Mouse (Mus musculus) frontal cortex, postnatal 36 days (tissue): ENCODE results near the gene Ggcx.
"Not testable (repeated sequence)": the region's sequence is repeated elsewhere in the genome, so short reads cannot be mapped to it uniquely, and the experiment has no call there.

Experiments
- DNase-seq, 2 experiments: peaks; one replicate each; pipeline ENCODE4 v3.0.0; 2022; ENCODE audit warnings: low spot score in 2 of 2

Ggcx gene

GRCm38 (mm10) chr6:72429061-72429842 is 15.1 kb downstream of the Ggcx start:
- no peak for DNase-seq

GRCm38 (mm10) chr6:72430989-72431921 is 17.1 kb downstream of the Ggcx start:
- DNase-seq: no peak

- no peak for DNase-seq
Measured at GRCm38 (mm10) chr6:72432153-72432552, 18.0 kb downstream of the Ggcx start.

GRCm38 (mm10) chr6:72438226-72438625 is 24.1 kb downstream of the Ggcx start:
- no peak for DNase-seq

GRCm38 (mm10) chr6:72438862-72439354 is 24.8 kb downstream of the Ggcx start:
- peak; percentile 90 to 93 for DNase-seq

GRCm38 (mm10) chr6:72439355-72440185 is 25.5 kb downstream of the Ggcx start, which contains the start of gene Mat2a:
Gene Mat2a (minus strand): TSS chr6:72439558.
- peak; percentile 97 to 98 for DNase-seq

- DNase-seq: peak in 1 of 2 experiments; percentile 39
Measured at GRCm38 (mm10) chr6:72440186-72440990, 26.3 kb downstream of the Ggcx start.

- DNase-seq: no peak
Measured at GRCm38 (mm10) chr6:72442921-72443604, 29.0 kb downstream of the Ggcx start.

GRCm38 (mm10) chr6:72445011-72445410 is 30.9 kb downstream of the Ggcx start:
- no peak for DNase-seq

- no peak for DNase-seq
Measured at GRCm38 (mm10) chr6:72447487-72447886, 33.4 kb downstream of the Ggcx start.

GRCm38 (mm10) chr6:72451778-72452177 is 37.7 kb downstream of the Ggcx start:
- not testable (repeated sequence) for DNase-seq

GRCm38 (mm10) chr6:72452329-72452728 is 38.2 kb downstream of the Ggcx start:
- DNase-seq: no peak

- no peak for DNase-seq
Measured at GRCm38 (mm10) chr6:72453578-72453977, 39.5 kb downstream of the Ggcx start.

- DNase-seq: peak in 1 of 2 experiments; percentile 27
Measured at GRCm38 (mm10) chr6:72454072-72454746, 40.1 kb downstream of the Ggcx start.

GRCm38 (mm10) chr6:72454833-72455373 is 40.8 kb downstream of the Ggcx start:
- peak in 1 of 2 experiments; percentile 27 for DNase-seq

GRCm38 (mm10) chr6:72456567-72456966 is 42.5 kb downstream of the Ggcx start:
- no peak for DNase-seq

GRCm38 (mm10) chr6:72458418-72458817 is 44.3 kb downstream of the Ggcx start:
- DNase-seq: no peak

- no peak for DNase-seq
Measured at GRCm38 (mm10) chr6:72458921-72459320, 44.8 kb downstream of the Ggcx start.
